ENCODE assay signal across 8 mouse cellular contexts in the genomic region with DNA sequence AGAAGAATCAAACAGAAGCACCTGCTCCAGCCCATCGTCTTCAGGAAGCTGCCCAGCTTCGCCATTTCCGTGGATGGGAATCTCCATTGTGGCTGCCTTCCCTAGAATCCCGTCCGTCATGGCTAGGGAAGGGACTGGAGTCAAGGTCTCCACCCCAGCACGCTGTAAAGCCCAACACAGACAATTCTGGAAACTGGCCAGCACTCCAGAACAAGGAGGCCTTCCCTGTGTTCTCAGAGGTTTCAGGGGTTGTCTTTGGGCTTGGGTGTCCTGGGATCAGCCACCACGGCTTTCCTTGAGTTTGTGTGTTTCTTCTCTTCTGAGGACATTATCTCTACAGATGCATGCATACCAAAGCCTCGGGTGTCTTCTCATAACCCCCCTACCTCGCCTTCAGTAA. TPM values are rescaled to one million over a fixed set of nuclear protein-coding genes. Genes with fewer than 3 reads are reported as not detected.
DNase-seq lines count a peak whose midpoint lies in the region; ATAC-seq lines count a peak whose summit lies in the region.

No protein-coding gene starts in this region.

- DNase-seq in lung, postnatal 25 days (ENCODE audit: low spot score): no peak
- DNase-seq in forebrain, embryonic 10.5 days (ENCODE audit: extremely low spot score, low spot score): no peak
- DNase-seq in urinary bladder, adult 18-20 months (ENCODE audit: low spot score in 2 of 2): no peak
- DNase-seq in right cerebral cortex, adult 18-20 months: no peak

- H3K9me3 ChIP-seq in lung, embryonic 15.5 days: no peaks in the 10 kb centered on the region
- no peaks in the 10 kb centered on the region for H3K9me3 ChIP-seq in forebrain, embryonic 10.5 days
- H3K9me3 ChIP-seq in hindbrain, embryonic 16.5 days (ENCODE audit: control insufficient read depth, low read length): no peaks in the 10 kb centered on the region
- H3K9me3 ChIP-seq in midbrain, embryonic 16.5 days (replicated peaks; ENCODE audit: control insufficient read depth, low read length, poor library complexity, severe bottlenecking): no peaks in the 10 kb centered on the region

- no peak overlapping the region; the same call in 1 of the 2 replicates for H3K27ac ChIP-seq in lung, embryonic 15.5 days
- H3K27ac ChIP-seq in forebrain, embryonic 10.5 days: peak overlapping the region; percentile 88
- no peak overlapping the region for H3K27ac ChIP-seq in hindbrain, embryonic 16.5 days (ENCODE audit: low read depth, low read length)
- H3K27ac ChIP-seq in midbrain, embryonic 16.5 days (ENCODE audit: low read length): no peak overlapping the region

- 46% methylated on average over 9 of the region's 9 CpGs for WGBS in lung, embryonic 15.5 days
- 78% methylated on average over 9 of the region's 9 CpGs for WGBS in forebrain, embryonic 10.5 days
- 70% methylated on average over 9 of the region's 9 CpGs for WGBS in hindbrain, embryonic 16.5 days
- 72% methylated on average over 9 of the region's 9 CpGs for WGBS in midbrain, embryonic 16.5 days

- peaks cover 41% of the 10 kb centered on the region for H3K36me3 ChIP-seq in lung, embryonic 15.5 days
- H3K36me3 ChIP-seq in forebrain, embryonic 10.5 days (replicated peaks): peaks cover 48% of the 10 kb centered on the region
- H3K36me3 ChIP-seq in hindbrain, embryonic 16.5 days (ENCODE audit: control insufficient read depth, insufficient read depth, low read length): peaks cover 15% of the 10 kb centered on the region
- peaks cover 6% of the 10 kb centered on the region; the same call in 1 of the 2 replicates for H3K36me3 ChIP-seq in midbrain, embryonic 16.5 days (ENCODE audit: control insufficient read depth, insufficient read depth, low read length)

- H3K4me3 ChIP-seq in lung, embryonic 15.5 days: peak overlapping the region; percentile 64
- peak overlapping the region; percentile 81 for H3K4me3 ChIP-seq in forebrain, embryonic 10.5 days
- peak overlapping the region; percentile 72 for H3K4me3 ChIP-seq in hindbrain, embryonic 16.5 days (ENCODE audit: low read length)
- H3K4me3 ChIP-seq in midbrain, embryonic 16.5 days (ENCODE audit: low read depth, low read length): peak overlapping the region; percentile 73

- peak overlapping the region; percentile 90 for H3K4me2 ChIP-seq in lung, embryonic 15.5 days
- peak overlapping the region; percentile 85 for H3K4me2 ChIP-seq in hindbrain, embryonic 16.5 days (ENCODE audit: low read length)
- peak overlapping the region; percentile 97 for H3K4me2 ChIP-seq in midbrain, embryonic 16.5 days (ENCODE audit: low read length)

- no peak for ATAC-seq in lung, embryonic 15.5 days (ENCODE audit: borderline replicate concordance, extremely low read depth, low FRiP score, low TSS enrichment)
- ATAC-seq in hindbrain, embryonic 16.5 days: no peak
- no peak for ATAC-seq in midbrain, embryonic 16.5 days
- ATAC-seq in megakaryocyte-erythroid progenitor cell, adult 5-6 weeks (replicated peaks; ENCODE audit: low FRiP score, low TSS enrichment, poor library complexity, severe bottlenecking): no peak

- H3K27me3 ChIP-seq in lung, embryonic 15.5 days: no peaks in the 10 kb centered on the region
- peaks cover 14% of the 10 kb centered on the region for H3K27me3 ChIP-seq in forebrain, embryonic 10.5 days (ENCODE audit: poor library complexity, severe bottlenecking)
- H3K27me3 ChIP-seq in hindbrain, embryonic 16.5 days (replicated peaks; ENCODE audit: control insufficient read depth, insufficient read depth, low read length): no peaks in the 10 kb centered on the region
- H3K27me3 ChIP-seq in midbrain, embryonic 16.5 days (ENCODE audit: control insufficient read depth, insufficient read depth, low read depth, low read length): no peaks in the 10 kb centered on the region

- H3K4me1 ChIP-seq in lung, embryonic 15.5 days: peaks cover 30% of the 10 kb centered on the region
- peaks cover 32% of the 10 kb centered on the region for H3K4me1 ChIP-seq in forebrain, embryonic 10.5 days
- peaks cover 21% of the 10 kb centered on the region for H3K4me1 ChIP-seq in hindbrain, embryonic 16.5 days (ENCODE audit: control insufficient read depth, insufficient read depth, low read depth, low read length)
- H3K4me1 ChIP-seq in midbrain, embryonic 16.5 days (ENCODE audit: control insufficient read depth, insufficient read depth, low read length): peaks cover 25% of the 10 kb centered on the region

- peak overlapping the region; percentile 65; the same call in 1 of the 2 replicates for H3K9ac ChIP-seq in lung, embryonic 15.5 days
- peak overlapping the region; percentile 87; the same call in 1 of the 2 replicates for H3K9ac ChIP-seq in hindbrain, embryonic 16.5 days (ENCODE audit: low read depth, low read length)
- H3K9ac ChIP-seq in midbrain, embryonic 16.5 days (ENCODE audit: low read depth, low read length): peak overlapping the region; percentile 87

RNA-seq across cellular contexts. Expression of a gene that starts 0.6 kb away (rescaled TPM):
- polyA plus RNA-seq in lung, embryonic 15.5 days (2015; fragmentation: Nextera tagmentation; extraction: Ambion mirVana): 187 TPM in 2 replicates
- polyA plus RNA-seq in forebrain, embryonic 10.5 days (2016; fragmentation: Nextera tagmentation; extraction: Ambion mirVana): 145 and 163 TPM in 2 replicates
- 145 and 159 TPM in 2 replicates for polyA plus RNA-seq in hindbrain, embryonic 16.5 days (2015; fragmentation: Nextera tagmentation; extraction: Ambion mirVana)
- polyA plus RNA-seq in midbrain, embryonic 16.5 days (2015; fragmentation: Nextera tagmentation; extraction: Ambion mirVana): 127 and 131 TPM in 2 replicates
- total RNA-seq in megakaryocyte-erythroid progenitor cell, adult 5-6 weeks (2014; fragmentation: Nextera tagmentation): 61.3 and 68.5 TPM in 2 replicates
- 56.7 and 98.8 TPM in 2 replicates for total RNA-seq in megakaryocyte-erythroid progenitor cell, adult 5-6 weeks (2017)

RNA-seq across cellular contexts. Expression of a gene that starts 0.9 kb away (rescaled TPM):
- 77.3 and 79.1 TPM in 2 replicates for polyA plus RNA-seq in lung, embryonic 15.5 days (2015; fragmentation: Nextera tagmentation; extraction: Ambion mirVana)
- polyA plus RNA-seq in forebrain, embryonic 10.5 days (2016; fragmentation: Nextera tagmentation; extraction: Ambion mirVana): 66.0 and 69.1 TPM in 2 replicates
- polyA plus RNA-seq in hindbrain, embryonic 16.5 days (2015; fragmentation: Nextera tagmentation; extraction: Ambion mirVana): 85.2 and 91.1 TPM in 2 replicates
- 83.8 and 92.4 TPM in 2 replicates for polyA plus RNA-seq in midbrain, embryonic 16.5 days (2015; fragmentation: Nextera tagmentation; extraction: Ambion mirVana)
- total RNA-seq in megakaryocyte-erythroid progenitor cell, adult 5-6 weeks (2014; fragmentation: Nextera tagmentation): 32.1 and 35.3 TPM in 2 replicates
- total RNA-seq in megakaryocyte-erythroid progenitor cell, adult 5-6 weeks (2017): 58.9 and 67.3 TPM in 2 replicates

RNA-seq across cellular contexts. Expression of a gene that starts 1.0 kb away (rescaled TPM):
- 33.8 and 34.3 TPM in 2 replicates for polyA plus RNA-seq in lung, embryonic 15.5 days (2015; fragmentation: Nextera tagmentation; extraction: Ambion mirVana)
- polyA plus RNA-seq in forebrain, embryonic 10.5 days (2016; fragmentation: Nextera tagmentation; extraction: Ambion mirVana): 28.9 and 38.2 TPM in 2 replicates
- 7.9 and 9.7 TPM in 2 replicates for polyA plus RNA-seq in hindbrain, embryonic 16.5 days (2015; fragmentation: Nextera tagmentation; extraction: Ambion mirVana)
- polyA plus RNA-seq in midbrain, embryonic 16.5 days (2015; fragmentation: Nextera tagmentation; extraction: Ambion mirVana): 13.6 and 14.6 TPM in 2 replicates
- 0.15 and 6.2 TPM in 2 replicates for total RNA-seq in megakaryocyte-erythroid progenitor cell, adult 5-6 weeks (2014; fragmentation: Nextera tagmentation)
- 5.2 TPM in 1 of 2 replicates, not detected in the other for total RNA-seq in megakaryocyte-erythroid progenitor cell, adult 5-6 weeks (2017)

RNA-seq across cellular contexts. Expression of a gene that starts 5.9 kb away (rescaled TPM):
- polyA plus RNA-seq in lung, embryonic 15.5 days (2015; fragmentation: Nextera tagmentation; extraction: Ambion mirVana): 54.9 and 59.9 TPM in 2 replicates
- polyA plus RNA-seq in forebrain, embryonic 10.5 days (2016; fragmentation: Nextera tagmentation; extraction: Ambion mirVana): 25.9 and 27.8 TPM in 2 replicates
- 108 and 119 TPM in 2 replicates for polyA plus RNA-seq in hindbrain, embryonic 16.5 days (2015; fragmentation: Nextera tagmentation; extraction: Ambion mirVana)
- 106 and 117 TPM in 2 replicates for polyA plus RNA-seq in midbrain, embryonic 16.5 days (2015; fragmentation: Nextera tagmentation; extraction: Ambion mirVana)
- 12.0 and 13.4 TPM in 2 replicates for total RNA-seq in megakaryocyte-erythroid progenitor cell, adult 5-6 weeks (2014; fragmentation: Nextera tagmentation)
- 0.84 and 3.5 TPM in 2 replicates for total RNA-seq in megakaryocyte-erythroid progenitor cell, adult 5-6 weeks (2017)

RNA-seq across cellular contexts. Expression of a gene that starts 11.3 kb away (rescaled TPM):
- 1.1 TPM in 2 replicates for polyA plus RNA-seq in lung, embryonic 15.5 days (2015; fragmentation: Nextera tagmentation; extraction: Ambion mirVana)
- 0.53 and 0.82 TPM in 2 replicates for polyA plus RNA-seq in forebrain, embryonic 10.5 days (2016; fragmentation: Nextera tagmentation; extraction: Ambion mirVana)
- polyA plus RNA-seq in hindbrain, embryonic 16.5 days (2015; fragmentation: Nextera tagmentation; extraction: Ambion mirVana): 1.5 and 1.6 TPM in 2 replicates
- polyA plus RNA-seq in midbrain, embryonic 16.5 days (2015; fragmentation: Nextera tagmentation; extraction: Ambion mirVana): 1.9 and 2.0 TPM in 2 replicates
- total RNA-seq in megakaryocyte-erythroid progenitor cell, adult 5-6 weeks (2014; fragmentation: Nextera tagmentation): 0.47 and 0.90 TPM in 2 replicates
- 0.19 and 0.76 TPM in 2 replicates for total RNA-seq in megakaryocyte-erythroid progenitor cell, adult 5-6 weeks (2017)
